Comparison of ENCODE assay signal across 17 mouse cellular contexts in genomic region chr6:144250625-144251181, GRCm38 (mm10).
DNase-seq lines count a peak whose midpoint lies in the region; ATAC-seq lines count a peak whose summit lies in the region.
"Had no signal": no experiment of that assay in that cellular context is flagged by ENCODE, and none has a peak within 500 bp of the region (broad histone marks: within the 10 kb centered on the region; RNA-seq: fewer than 3 reads in every experiment).

No protein-coding gene starts in this region.

- H3K27ac ChIP-seq in neural tube, embryonic 15.5 days (replicated peaks) = no peak overlapping the region
- peak overlapping the region; percentile 90 for H3K27ac ChIP-seq in forebrain, embryonic 10.5 days
- 0 out of 2 replicates have a peak overlapping the region, but pooled peaks have one; percentile 50 for H3K27ac ChIP-seq in limb, embryonic 12.5 days
- H3K27ac ChIP-seq: embryonic facial prominence, embryonic 13.5 days; stomach, embryonic 15.5 days had no signal

- H3K4me3 ChIP-seq in neural tube, embryonic 15.5 days (replicated peaks) = no peak overlapping the region
- H3K4me3 ChIP-seq in forebrain, embryonic 10.5 days = peak overlapping the region; percentile 8; the same call in 1 of the 2 replicates
- no peak overlapping the region for H3K4me3 ChIP-seq in limb, embryonic 12.5 days (replicated peaks)
- H3K4me3 ChIP-seq: embryonic facial prominence, embryonic 13.5 days; megakaryocyte, embryonic 14.5 days; stomach, embryonic 15.5 days had no signal

- H3K4me2 ChIP-seq in neural tube, embryonic 15.5 days = no peak overlapping the region
- H3K4me2 ChIP-seq in limb, embryonic 12.5 days = no peak overlapping the region
- H3K4me2 ChIP-seq: embryonic facial prominence, embryonic 13.5 days; lung, embryonic 14.5 days; stomach, embryonic 15.5 days had no signal

- H3K4me1 ChIP-seq in neural tube, embryonic 15.5 days = peaks cover 18% of the 10 kb centered on the region
- H3K4me1 ChIP-seq in forebrain, embryonic 10.5 days = peaks cover 46% of the 10 kb centered on the region
- peaks cover 10% of the 10 kb centered on the region for H3K4me1 ChIP-seq in limb, embryonic 12.5 days (replicated peaks)
- H3K4me1 ChIP-seq: embryonic facial prominence, embryonic 13.5 days; stomach, embryonic 15.5 days had no signal

- H3K9ac ChIP-seq in neural tube, embryonic 15.5 days (replicated peaks) = no peak overlapping the region
- H3K9ac ChIP-seq in limb, embryonic 12.5 days (replicated peaks) = no peak overlapping the region
- H3K9ac ChIP-seq: embryonic facial prominence, embryonic 13.5 days; lung, embryonic 14.5 days; stomach, embryonic 15.5 days had no signal

- no peak for ATAC-seq in neural tube, embryonic 15.5 days (ENCODE audit: low FRiP score)
- ATAC-seq in limb, embryonic 12.5 days (ENCODE audit: insufficient number of reproducible peaks, insufficient read depth, low FRiP score, low TSS enrichment, low read depth) = no peak

- no peaks in the 10 kb centered on the region for H3K9me3 ChIP-seq in neural tube, embryonic 15.5 days (replicated peaks)
- H3K9me3 ChIP-seq in forebrain, embryonic 10.5 days = no peaks in the 10 kb centered on the region; the same call in 1 of the 2 replicates
- no peaks in the 10 kb centered on the region for H3K9me3 ChIP-seq in limb, embryonic 12.5 days
- H3K9me3 ChIP-seq: embryonic facial prominence, embryonic 13.5 days; stomach, embryonic 15.5 days had no signal

- peak; percentile 48 for DNase-seq in neural tube, embryonic 10.5 days (ENCODE audit: extremely low spot score, low spot score)
- DNase-seq in forebrain, embryonic 10.5 days (ENCODE audit: extremely low spot score, low spot score) = peak; percentile 56
- DNase-seq in retina, postnatal 1 day = peak; percentile 23
- no peak for DNase-seq in gastrocnemius, postnatal 25 days
- DNase-seq in adrenal gland, postnatal 14 days = no peak
- no peak for DNase-seq in heart, adult 8-10 months (ENCODE audit: low spot score)
- DNase-seq: cerebellum, adult 11 months; kidney, adult 2 months; kidney, postnatal 4 days; liver; lung, embryonic 14.5 days; thymus, postnatal 14 days had no signal

- no peaks in the 10 kb centered on the region for H3K27me3 ChIP-seq in neural tube, embryonic 15.5 days (replicated peaks)
- peaks cover 12% of the 10 kb centered on the region; the same call in 1 of the 2 replicates for H3K27me3 ChIP-seq in forebrain, embryonic 10.5 days (ENCODE audit: poor library complexity, severe bottlenecking)
- no peaks in the 10 kb centered on the region for H3K27me3 ChIP-seq in limb, embryonic 12.5 days
- H3K27me3 ChIP-seq: megakaryocyte, embryonic 14.5 days; stomach, embryonic 15.5 days had no signal

- H3K36me3 ChIP-seq in neural tube, embryonic 15.5 days = no peaks in the 10 kb centered on the region
- H3K36me3 ChIP-seq in forebrain, embryonic 10.5 days (replicated peaks) = no peaks in the 10 kb centered on the region
- H3K36me3 ChIP-seq in limb, embryonic 12.5 days = no peaks in the 10 kb centered on the region
- H3K36me3 ChIP-seq: embryonic facial prominence, embryonic 13.5 days; stomach, embryonic 15.5 days had no signal

- WGBS in neural tube, embryonic 15.5 days = 39% methylated on average over 6 of the region's 6 CpGs
- WGBS in forebrain, embryonic 10.5 days = 9% methylated on average over 6 of the region's 6 CpGs
- 43% methylated on average over 6 of the region's 6 CpGs for WGBS in limb, embryonic 12.5 days

Comparison
In these comparisons a context has a peak if more than half of its experiments do, and no peak if none do; other contexts are left out.
1. DNase-seq: peak in neural tube, embryonic 10.5 days (single experiment), forebrain, embryonic 10.5 days (single experiment) and retina, postnatal 1 day (single experiment); none in gastrocnemius, postnatal 25 days (single experiment), adrenal gland, postnatal 14 days (single experiment) and heart, adult 8-10 months (single experiment).